Mouse (Mus musculus) naive thymus-derived CD4-positive, alpha-beta T cell, adult 2 months (primary cell): ENCODE results near the gene Ube2q1.
"Not testable (repeated sequence)": the region's sequence is repeated elsewhere in the genome, so short reads cannot be mapped to it uniquely, and the experiment has no call there.

ENCODE experiments used
- DNase-seq: peaks from one replicate; pipeline ENCODE4 v3.0.0-alpha.2; 2011; ENCODE audit warnings: low read depth

The Ube2q1 gene

GRCm38 (mm10) chr3:89788680-89789352 is 15.4 kb downstream of the Ube2q1 start:
- DNase-seq, result no peak

DNA sequence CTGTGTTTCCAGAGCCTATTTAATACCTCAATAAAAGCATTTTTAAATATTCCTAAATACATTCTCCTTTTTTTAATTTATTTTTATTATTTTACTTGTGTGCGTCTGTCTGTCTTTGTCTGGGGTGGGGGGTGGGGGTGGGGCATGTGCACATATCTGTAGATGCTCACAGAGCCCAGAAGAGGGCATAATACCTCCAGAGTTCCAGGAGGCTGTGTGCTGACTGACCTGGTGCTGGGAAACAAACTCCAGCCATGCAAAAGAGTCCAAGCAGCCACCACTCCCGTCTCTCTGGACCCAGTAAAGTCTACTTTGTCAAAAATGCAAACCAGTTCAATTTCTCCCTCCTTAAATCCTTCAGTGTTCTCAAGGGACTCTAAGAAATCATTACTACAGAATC is 21.2 kb downstream of the Ube2q1 start:
- DNase-seq, result no peak

DNA sequence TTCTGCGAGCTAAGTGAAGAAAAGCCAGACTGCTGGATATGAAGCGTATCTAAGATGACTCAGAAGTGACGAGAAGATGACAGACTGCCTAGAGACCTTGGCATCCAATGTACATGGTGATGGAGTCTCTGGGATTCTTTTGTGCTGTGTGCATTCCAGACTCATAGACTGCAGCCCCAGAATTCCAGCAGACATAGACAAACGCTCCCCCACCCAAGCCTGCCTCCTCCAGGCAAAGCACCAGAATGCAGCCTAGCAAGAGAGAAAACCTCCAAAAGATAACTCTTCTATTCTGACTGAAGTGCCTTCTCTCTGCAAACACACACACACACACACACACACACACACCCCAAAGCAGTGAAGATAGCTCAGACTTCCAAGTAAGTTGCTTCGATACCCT is 22.3 kb downstream of the Ube2q1 start:
- no peak for DNase-seq

DNA sequence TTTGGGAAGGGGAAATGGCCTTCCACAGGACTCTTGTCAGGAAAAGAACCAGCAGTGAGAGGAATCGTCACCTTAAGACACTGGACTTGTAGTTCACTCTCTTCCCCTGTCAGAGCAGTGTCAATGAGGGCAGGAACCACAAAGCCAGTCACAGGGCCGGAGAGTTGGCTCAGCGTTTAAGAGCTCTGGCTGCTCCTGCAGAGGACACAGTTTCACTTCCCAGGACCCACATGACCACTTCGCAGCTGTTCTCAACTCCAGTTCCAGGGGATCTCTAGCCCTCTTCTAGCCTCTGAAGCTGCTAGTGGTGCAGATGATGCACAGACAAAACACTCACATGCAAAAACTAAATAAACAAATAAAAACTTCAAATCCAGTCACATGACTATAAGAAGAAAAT is 22.9 kb downstream of the Ube2q1 start:
- no peak for DNase-seq

DNA sequence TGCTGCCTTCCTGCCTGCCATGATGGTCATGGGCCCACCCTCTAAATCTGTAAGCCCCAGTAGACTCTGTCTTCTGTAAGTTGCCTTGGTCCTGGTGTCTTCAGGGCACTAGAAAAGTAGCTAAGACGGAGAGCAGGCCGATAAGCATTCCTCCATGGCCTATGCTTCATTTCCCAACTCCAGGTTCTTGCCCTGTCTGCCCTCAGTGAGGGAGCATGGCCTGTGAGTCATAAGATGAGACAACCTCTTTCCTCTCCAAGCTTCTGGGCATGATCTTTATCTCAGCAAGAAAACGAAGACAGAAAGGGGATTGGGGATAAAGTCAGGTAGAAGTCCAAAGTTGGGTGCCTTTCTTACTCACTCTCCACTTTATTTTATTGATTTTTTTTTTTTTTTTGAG is 25.1 kb downstream of the Ube2q1 start:
- no peak for DNase-seq

GRCm38 (mm10) chr3:89799476-89799875 is 26.1 kb downstream of the Ube2q1 start:
- DNase-seq, result no peak

GRCm38 (mm10) chr3:89800078-89800477 is 26.7 kb downstream of the Ube2q1 start:
- not testable (repeated sequence) for DNase-seq

GRCm38 (mm10) chr3:89800774-89801506 is 27.5 kb downstream of the Ube2q1 start:
- no peak for DNase-seq

DNA sequence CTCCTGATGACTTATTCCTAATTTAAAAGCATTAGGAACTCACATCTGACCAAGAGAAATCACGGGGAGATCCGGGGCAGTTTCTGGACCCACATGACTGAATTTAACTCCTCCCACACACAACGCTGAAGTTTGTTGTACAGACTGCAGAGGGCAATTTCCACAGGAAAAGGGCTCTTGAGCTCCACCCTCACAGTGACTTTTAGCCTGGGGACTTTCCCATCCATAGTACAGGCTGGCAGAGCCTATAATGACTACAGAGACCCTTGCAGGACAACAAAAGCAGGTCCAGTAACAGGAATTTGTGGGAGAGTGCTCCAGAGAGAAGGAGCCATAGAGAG is 28.1 kb downstream of the Ube2q1 start:
- DNase-seq, result peak; percentile 84

GRCm38 (mm10) chr3:89802876-89803275 is 29.5 kb downstream of the Ube2q1 start:
- DNase-seq, result no peak

- DNase-seq, result no peak
These were observed 31.8 kb downstream of the Ube2q1 start for GRCm38 (mm10) chr3:89805179-89805578.

- DNase-seq, result peak; percentile 66
These were observed 33.3 kb downstream of the Ube2q1 start for GRCm38 (mm10) chr3:89806751-89807150.

- DNase-seq, result no peak
These were observed 33.8 kb downstream of the Ube2q1 start for GRCm38 (mm10) chr3:89807171-89807570.

DNA sequence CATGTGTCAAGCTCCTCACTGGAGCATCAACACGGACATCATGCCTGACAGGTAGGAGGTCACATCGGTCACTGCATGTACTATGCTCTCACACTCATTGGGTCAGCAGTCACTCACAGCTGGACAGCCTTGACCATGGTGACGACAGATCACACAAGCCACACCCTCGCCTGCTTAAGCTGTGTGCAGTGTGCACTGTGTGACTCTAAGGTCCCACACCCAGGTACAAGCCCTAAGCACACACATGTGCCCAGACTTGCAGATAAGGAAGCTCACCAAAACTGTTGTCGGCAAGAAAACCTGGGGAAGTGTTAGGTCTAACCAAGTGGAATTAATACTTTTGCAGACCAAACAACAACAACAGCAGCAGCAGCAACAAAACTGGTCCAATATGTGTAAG is 34.5 kb downstream of the Ube2q1 start:
- no peak for DNase-seq

DNA sequence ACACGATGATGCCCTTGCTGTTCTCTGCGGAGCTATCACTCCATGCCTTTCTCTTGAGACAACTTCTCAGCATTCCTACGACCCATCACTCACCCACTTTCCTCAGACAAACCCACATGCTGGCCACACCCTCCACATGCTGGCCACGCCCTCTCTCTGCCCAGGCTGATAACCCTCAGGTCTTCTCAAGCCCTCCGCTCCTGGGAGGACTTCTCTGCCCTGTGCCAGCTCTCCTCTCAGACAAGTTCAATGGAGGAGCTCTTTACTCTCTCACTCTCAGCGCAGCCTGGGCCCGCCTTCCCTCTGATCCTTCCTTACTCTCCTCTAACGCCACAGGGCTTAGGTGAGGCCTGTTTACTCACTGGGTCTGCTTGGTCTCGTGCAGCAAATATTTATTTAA is 35.2 kb downstream of the Ube2q1 start:
- DNase-seq, result no peak

GRCm38 (mm10) chr3:89810841-89811240 is 37.4 kb downstream of the Ube2q1 start:
- peak; percentile 48 for DNase-seq

DNA sequence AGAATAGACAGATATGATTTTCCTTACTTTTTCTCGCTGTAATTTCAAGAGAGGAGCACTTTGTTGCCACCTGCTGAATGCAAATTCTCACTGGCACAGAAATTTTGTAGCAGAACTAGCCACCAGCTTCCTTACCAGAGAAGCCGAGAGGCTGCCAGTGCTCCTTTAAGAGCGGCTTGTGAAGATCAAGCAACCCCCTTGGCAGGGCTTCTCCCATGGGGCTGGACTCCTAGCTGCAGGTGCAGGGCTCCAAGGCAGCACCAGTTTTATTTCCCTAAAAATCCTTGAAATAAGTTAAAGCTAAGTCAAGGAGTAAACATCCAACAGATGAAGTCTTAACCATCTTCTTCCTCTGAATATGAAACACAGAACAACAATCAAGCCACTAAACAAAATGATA is 38.8 kb downstream of the Ube2q1 start:
- DNase-seq, result no peak

GRCm38 (mm10) chr3:89814051-89814450 is 40.6 kb downstream of the Ube2q1 start:
- DNase-seq, result no peak

DNA sequence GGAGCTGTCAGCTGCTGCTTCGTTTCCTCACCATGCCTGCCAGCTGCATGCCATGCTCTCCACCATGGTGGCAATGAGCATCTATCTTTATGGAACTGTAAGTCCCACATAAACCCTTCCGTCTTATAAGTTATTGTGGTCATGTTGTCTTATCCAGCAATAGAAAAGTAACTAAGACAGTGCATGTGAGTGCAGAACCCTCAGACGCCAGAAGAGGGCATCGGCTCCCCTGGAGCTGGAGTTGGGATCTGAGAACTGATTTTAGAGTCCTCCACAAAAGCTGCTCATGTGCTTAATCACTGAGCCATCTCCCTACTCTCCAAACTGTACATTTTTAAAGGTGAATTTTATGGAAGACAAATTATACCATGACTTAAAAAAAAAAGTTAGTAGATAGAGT is 43.6 kb downstream of the Ube2q1 start:
- DNase-seq, result peak; percentile 72

DNA sequence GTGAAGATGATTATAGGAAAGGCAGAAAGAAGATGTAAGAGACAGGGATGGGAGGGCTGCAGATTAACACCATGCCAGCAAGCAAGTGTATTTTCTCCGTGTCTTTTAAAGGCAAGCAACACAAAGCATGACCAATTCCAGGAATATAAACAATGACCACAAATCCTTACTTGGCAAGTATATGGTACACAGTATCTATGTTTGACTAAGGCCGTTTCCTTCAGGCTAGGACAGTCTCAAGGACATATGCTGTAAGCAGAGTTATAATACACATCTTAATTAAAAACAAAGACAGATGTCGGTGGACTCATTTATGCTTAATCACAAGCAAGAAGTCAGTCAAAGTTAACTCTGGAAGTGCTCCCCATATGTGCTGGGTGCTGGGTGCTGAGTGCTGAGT is 45.2 kb downstream of the Ube2q1 start:
- no peak for DNase-seq

DNA sequence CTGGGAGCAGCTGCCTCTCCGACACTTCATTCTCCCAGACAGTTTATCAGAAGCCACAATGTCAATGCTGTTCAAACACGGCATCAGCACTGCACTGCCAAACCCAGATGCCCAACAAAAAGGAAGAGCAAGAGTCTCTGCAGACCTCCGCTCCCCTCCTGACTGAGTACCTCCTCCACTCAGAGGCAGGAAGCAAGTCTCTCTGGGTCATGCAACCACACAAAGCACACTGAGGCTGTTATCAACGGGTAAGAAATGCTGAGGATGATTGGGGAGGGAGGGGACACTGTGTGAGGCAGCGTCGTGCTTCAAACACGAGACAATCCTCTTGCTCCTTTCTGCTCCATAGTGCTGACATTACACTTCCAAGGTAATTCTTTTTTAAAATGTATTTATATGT is 46.5 kb downstream of the Ube2q1 start:
- peak; percentile 66 for DNase-seq

GRCm38 (mm10) chr3:89820311-89821095 is 47.1 kb downstream of the Ube2q1 start:
- no peak for DNase-seq

DNA sequence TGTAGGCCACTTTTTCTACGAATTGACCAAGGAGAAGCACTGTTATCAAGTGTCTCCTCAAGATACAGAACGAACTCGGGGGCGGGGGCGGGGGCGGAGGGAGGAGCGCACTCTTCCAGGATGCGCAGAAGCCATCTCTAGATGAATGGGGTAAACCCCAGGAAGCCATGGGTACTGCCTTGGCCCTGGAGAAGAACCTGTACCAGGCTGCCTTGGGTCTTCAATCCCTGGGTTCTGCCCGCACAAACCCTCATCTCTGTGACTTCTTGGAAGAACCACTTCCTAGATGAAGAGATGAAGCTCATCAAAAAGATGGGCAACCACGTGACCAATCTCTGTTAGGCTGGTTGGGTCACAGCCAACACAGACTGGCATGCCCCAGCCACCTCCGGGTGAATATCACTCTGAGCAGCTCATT is 47.7 kb downstream of the Ube2q1 start:
- peak; percentile 68 for DNase-seq
